Mouse (Mus musculus): ENCODE measurements around the gene Sprr2a1.

- TF ChIP-seq CHD2 (IDR thresholded peaks at IDR 0.05; ENCODE audit: low read length) (no peak), MAFK (IDR thresholded peaks at IDR 0.05; ENCODE audit: insufficient replicate concordance, low read length) (no peak), CTCF (conservative IDR thresholded peaks at IDR 0.05 in 1 of 2, IDR thresholded peaks at IDR 0.05 in 1 of 2; ENCODE audit: low read depth in 2 of 2, low read length in 2 of 2) (no peak), EP300 (IDR thresholded peaks at IDR 0.05; ENCODE audit: low read length) (no peak), USF1 (IDR thresholded peaks at IDR 0.05; ENCODE audit: low read depth, low read length) (no peak), MAZ (IDR thresholded peaks at IDR 0.05; ENCODE audit: low read depth, low read length) (no peak), TCF12 (IDR thresholded peaks at IDR 0.05; ENCODE audit: low read depth, low read length) (no peak), SIN3A (IDR thresholded peaks at IDR 0.05; ENCODE audit: low read length) (no peak), CHD1 (IDR thresholded peaks at IDR 0.05; ENCODE audit: low read depth, low read length) (no peak), RAD21 (IDR thresholded peaks at IDR 0.05; ENCODE audit: low read depth, low read length) (no peak), SMC3 (IDR thresholded peaks at IDR 0.05; ENCODE audit: low read depth, low read length) (no peak), KAT2A (IDR thresholded peaks at IDR 0.05; ENCODE audit: insufficient replicate concordance, low read length) (no peak)
These were observed 45.8 kb upstream of the Sprr2a1 start for GRCm38 (mm10) chr3:92169847-92170246.
